Mouse (Mus musculus) myocyte (in vitro differentiated cells): Measurements from ENCODE around the gene Gm48551.

Source experiments
- MYOG ChIP-seq, 3 experiments: IDR thresholded peaks; one replicate each; pipeline ENCODE4 v1.6.1; 2011; ENCODE audit warnings: control low read depth in 2 of 3, low read depth in 2 of 3, mild to moderate bottlenecking in 2 of 3; ENCODE audit not compliant: insufficient read length in 2 of 3, control insufficient read depth in 1 of 3, insufficient read depth in 1 of 3
- POLR2A ChIP-seq: IDR thresholded peaks from one replicate; pipeline ENCODE4 v1.6.1; 2011; ENCODE audit warnings: low read depth, mild to moderate bottlenecking, control low read depth, moderate library complexity; ENCODE audit not compliant: insufficient read length
- POLR2AphosphoS2 ChIP-seq: IDR thresholded peaks from one replicate; pipeline ENCODE4 v1.6.1; 2011; ENCODE audit warnings: low read depth, control low read depth; ENCODE audit not compliant: insufficient read length
- TCF12 ChIP-seq: IDR thresholded peaks from one replicate; pipeline ENCODE4 v1.6.1; 2011; ENCODE audit warnings: mild to moderate bottlenecking, control low read depth; ENCODE audit not compliant: poor library complexity, insufficient read depth, severe bottlenecking
- TCF3 ChIP-seq: IDR thresholded peaks from one replicate; pipeline ENCODE4 v1.6.1; 2011; ENCODE audit warnings: low read depth, control low read depth; ENCODE audit not compliant: insufficient read length
- USF1 ChIP-seq: IDR thresholded peaks from one replicate; pipeline ENCODE4 v1.6.1; 2011; ENCODE audit warnings: low read depth, mild to moderate bottlenecking, control low read depth, moderate library complexity

GRCm38 (mm10) chr10:81376561-81377361 is 7.5 kb upstream of the Gm48551 start:
- TF ChIP-seq POLR2A (no peak), TCF12 (no peak), MYOG (IDR thresholded peaks at IDR 0.05; ENCODE audit: control insufficient read depth in 1 of 3, insufficient read depth in 1 of 3, insufficient read length in 2 of 3, low read depth in 2 of 3) (no peak), USF1 (no peak), TCF3 (no peak), POLR2AphosphoS2 (no peak)
